Comparison of ENCODE assay signal across 12 mouse cellular contexts in genomic region chr10:43634371-43635080, GRCm38 (mm10). TPM values are rescaled to one million over a fixed set of nuclear protein-coding genes. Genes with fewer than 3 reads are reported as not detected.
DNase-seq lines count a peak whose midpoint lies in the region; ATAC-seq lines count a peak whose summit lies in the region.
"Had no signal": no experiment of that assay in that cellular context is flagged by ENCODE, and none has a peak within 500 bp of the region (broad histone marks: within the 10 kb centered on the region; RNA-seq: fewer than 3 reads in every experiment).

No protein-coding gene starts in this region.

- H3K9me3 ChIP-seq in neural tube, embryonic 11.5 days (ENCODE audit: control insufficient read depth, low read length) = no peaks in the 10 kb centered on the region
- H3K9me3 ChIP-seq in neural tube, embryonic 13.5 days = no peaks in the 10 kb centered on the region

- H3K36me3 ChIP-seq in neural tube, embryonic 11.5 days (ENCODE audit: control insufficient read depth, insufficient read depth, low read length) = no peaks in the 10 kb centered on the region
- no peaks in the 10 kb centered on the region for H3K36me3 ChIP-seq in neural tube, embryonic 13.5 days

- no peak overlapping the region for H3K27ac ChIP-seq in neural tube, embryonic 11.5 days (ENCODE audit: low read depth, low read length)
- H3K27ac ChIP-seq in neural tube, embryonic 13.5 days (replicated peaks) = peak overlapping the region; percentile 83
- H3K27ac ChIP-seq: macrophage had no signal

- no peak overlapping the region for H3K4me3 ChIP-seq in neural tube, embryonic 11.5 days (ENCODE audit: low read depth, low read length)
- no peak overlapping the region for H3K4me3 ChIP-seq in neural tube, embryonic 13.5 days
- H3K4me3 ChIP-seq: erythroblast, embryonic 14.5 days had no signal

- ATAC-seq in neural tube, embryonic 11.5 days (ENCODE audit: insufficient read depth, low FRiP score, low TSS enrichment) = peak; percentile 60; the same call in 1 of the 2 replicates
- peak; percentile 48 for ATAC-seq in granulocyte monocyte progenitor cell, adult 5-6 weeks (replicated peaks; ENCODE audit: poor library complexity, severe bottlenecking)
- peak; percentile 88 for ATAC-seq in neural tube, embryonic 13.5 days (ENCODE audit: low read depth)

- H3K4me1 ChIP-seq in neural tube, embryonic 11.5 days (ENCODE audit: control insufficient read depth, insufficient read depth, low read length) = no peaks in the 10 kb centered on the region
- peaks cover 9% of the 10 kb centered on the region for H3K4me1 ChIP-seq in neural tube, embryonic 13.5 days (replicated peaks)

- no peaks in the 10 kb centered on the region for H3K27me3 ChIP-seq in neural tube, embryonic 11.5 days (ENCODE audit: control insufficient read depth, insufficient read depth, low read length)
- H3K27me3 ChIP-seq in neural tube, embryonic 13.5 days = no peaks in the 10 kb centered on the region

- no peak overlapping the region for H3K9ac ChIP-seq in neural tube, embryonic 11.5 days (ENCODE audit: low read length)
- no peak overlapping the region for H3K9ac ChIP-seq in neural tube, embryonic 13.5 days

- 72% methylated on average over 10 of the region's 10 CpGs for WGBS in neural tube, embryonic 11.5 days
- 41% methylated on average over 10 of the region's 10 CpGs for WGBS in neural tube, embryonic 13.5 days

- DNase-seq in neural tube, embryonic 11.5 days (ENCODE audit: low spot score) = no peak
- no peak for DNase-seq in neural tube, embryonic 10.5 days (ENCODE audit: extremely low spot score, low spot score)
- DNase-seq in kidney, postnatal 25 days = peak; percentile 78 to 89
- no peak for DNase-seq in frontal cortex, postnatal 10 days (ENCODE audit: low spot score in 2 of 2)
- DNase-seq in adrenal gland, adult (ENCODE audit: inconsistent age in 2 of 2, low spot score in 1 of 2) = no peak
- DNase-seq in heart, adult 18-20 months = no peak
- DNase-seq: cerebellum, postnatal 36 days; thymus, postnatal 36 days had no signal

- H3K4me2 ChIP-seq in neural tube, embryonic 11.5 days (ENCODE audit: low read depth) = no peak overlapping the region
- no peak overlapping the region for H3K4me2 ChIP-seq in neural tube, embryonic 13.5 days

RNA-seq across cellular contexts. Expression of gene Cd24a, which starts 56.4 kb away (rescaled TPM):
- 698 and 708 TPM in 2 replicates for polyA plus RNA-seq in neural tube, embryonic 11.5 days (2014; fragmentation: Nextera tagmentation; extraction: Ambion mirVana)
- 279 and 288 TPM in 2 replicates for total RNA-seq in granulocyte monocyte progenitor cell, adult 5-6 weeks (2014; fragmentation: Nextera tagmentation)
- total RNA-seq in granulocyte monocyte progenitor cell, adult 5-6 weeks (2017) = 385 and 423 TPM in 2 replicates
- polyA plus RNA-seq in neural tube, embryonic 13.5 days (2015; fragmentation: Nextera tagmentation; extraction: Ambion mirVana) = 1,087 and 1,092 TPM in 2 replicates
- total RNA-seq in heart, adult 18-20 months (2021) = 10 to 100 TPM in 1 of 2 experiments, 1 to 10 TPM in 1; 5.1 to 11.5 TPM

Comparison
In these comparisons a context has a peak if more than half of its experiments do, and no peak if none do; other contexts are left out.
1. DNase-seq: peak in kidney, postnatal 25 days (2 of 2); none in neural tube, embryonic 11.5 days (single experiment), neural tube, embryonic 10.5 days (single experiment), frontal cortex, postnatal 10 days (0 of 2), adrenal gland, adult (0 of 2) and heart, adult 18-20 months (0 of 2).
2. RNA of gene Cd24a, which starts 56.4 kb away (total RNA-seq): 279 to 423 TPM in granulocyte monocyte progenitor cell, adult 5-6 weeks; 5.1 to 11.5 TPM in heart, adult 18-20 months; every median in the first group is over 10 times any median in the second.
3. Peak in every context shown above with its lines, with median percentiles within 50 percentile points of each other: ATAC-seq.